Mouse (Mus musculus) layer of hippocampus, adult 9-11 months (tissue): ENCODE measurements around the gene Atp8b3.

Experiments used
- DNase-seq: peaks from one replicate; pipeline ENCODE4 v3.0.0; 2022

Atp8b3 gene

GRCm38 (mm10) chr10:80538710-80539394, at the start of gene Atp8b3:
Gene Atp8b3 (minus strand): TSS chr10:80539124.
- peak; percentile 55 for DNase-seq

- peak; percentile 47 for DNase-seq
These were observed 48.4 kb upstream of the Atp8b3 start for GRCm38 (mm10) chr10:80587305-80587657.

GRCm38 (mm10) chr10:80586407-80587304, 47.7 kb upstream of the Atp8b3 start:
- DNase-seq = no peak

GRCm38 (mm10) chr10:80585581-80585980, 46.7 kb upstream of the Atp8b3 start:
- DNase-seq = peak; percentile 15

- peak; percentile 19 for DNase-seq
These were observed 46.0 kb upstream of the Atp8b3 start for GRCm38 (mm10) chr10:80584642-80585552.

GRCm38 (mm10) chr10:80584045-80584488, 45.1 kb upstream of the Atp8b3 start:
- no peak for DNase-seq

- DNase-seq = peak; percentile 14
These were observed 44.1 kb upstream of the Atp8b3 start for GRCm38 (mm10) chr10:80583047-80583446.

- peak; percentile 54 for DNase-seq
These were observed 40.0 kb upstream of the Atp8b3 start for GRCm38 (mm10) chr10:80578911-80579310.

GRCm38 (mm10) chr10:80578131-80578750, 39.3 kb upstream of the Atp8b3 start:
- peak; percentile 82 for DNase-seq

GRCm38 (mm10) chr10:80577195-80578130, 38.5 kb upstream of the Atp8b3 start, which contains the start of gene Klf16:
Gene Klf16 (minus strand): TSS chr10:80577321.
- peak; percentile 98 for DNase-seq

- DNase-seq = peak; percentile 64
These were observed 37.6 kb upstream of the Atp8b3 start for GRCm38 (mm10) chr10:80576351-80577194.

GRCm38 (mm10) chr10:80575925-80576324, 37.0 kb upstream of the Atp8b3 start:
- DNase-seq = peak; percentile 22

GRCm38 (mm10) chr10:80574896-80575295, 36.0 kb upstream of the Atp8b3 start:
- DNase-seq = peak; percentile 37

- no peak for DNase-seq
These were observed 35.0 kb upstream of the Atp8b3 start for GRCm38 (mm10) chr10:80573944-80574343.

- no peak for DNase-seq
These were observed 33.6 kb upstream of the Atp8b3 start for GRCm38 (mm10) chr10:80572477-80572876.

- DNase-seq = no peak
These were observed 32.2 kb upstream of the Atp8b3 start for GRCm38 (mm10) chr10:80570871-80571836.

- no peak for DNase-seq
These were observed 31.5 kb upstream of the Atp8b3 start for GRCm38 (mm10) chr10:80570419-80570818.

GRCm38 (mm10) chr10:80569664-80570066, 30.7 kb upstream of the Atp8b3 start:
- DNase-seq = no peak

- DNase-seq = no peak
These were observed 30.0 kb upstream of the Atp8b3 start for GRCm38 (mm10) chr10:80568876-80569275.
